Mouse (Mus musculus): ENCODE measurements around the gene Pdzph1.

Pdzph1 gene

GRCm38 (mm10) chr17:58991275-58991674 is at the start of gene Pdzph1:
Gene Pdzph1, minus strand, starts transcription at chr17:58991375.
- DNase-seq (ENCODE audit: low spot score), result no peak

GRCm38 (mm10) chr17:59039754-59040153 is 48.6 kb upstream of the Pdzph1 start:
- DNase-seq (ENCODE audit: low spot score), result peak; percentile 14

- no peak for DNase-seq (ENCODE audit: low spot score)
Measured at GRCm38 (mm10) chr17:59033445-59033844, 42.3 kb upstream of the Pdzph1 start.

- DNase-seq (ENCODE audit: low spot score), result no peak
Measured at GRCm38 (mm10) chr17:59026336-59026735, 35.2 kb upstream of the Pdzph1 start.

GRCm38 (mm10) chr17:59024502-59024901 is 33.3 kb upstream of the Pdzph1 start:
- DNase-seq (ENCODE audit: low spot score), result no peak

GRCm38 (mm10) chr17:59023971-59024370 is 32.8 kb upstream of the Pdzph1 start:
- DNase-seq (ENCODE audit: low spot score), result no peak

- DNase-seq (ENCODE audit: low spot score), result no peak
Measured at GRCm38 (mm10) chr17:59018666-59019065, 27.5 kb upstream of the Pdzph1 start.

GRCm38 (mm10) chr17:59013091-59013459 is 21.9 kb upstream of the Pdzph1 start, which contains the start of gene Nudt12:
Gene Nudt12, minus strand, starts transcription at chr17:59013372.
- no peak for DNase-seq (ENCODE audit: low spot score)

- DNase-seq (ENCODE audit: low spot score), result no peak
Measured at GRCm38 (mm10) chr17:59012421-59013090, 21.4 kb upstream of the Pdzph1 start.

GRCm38 (mm10) chr17:59011546-59012307 is 20.6 kb upstream of the Pdzph1 start:
- DNase-seq (ENCODE audit: low spot score), result no peak

GRCm38 (mm10) chr17:58973237-58973636 is 17.9 kb downstream of the Pdzph1 start:
- DNase-seq (ENCODE audit: low spot score), result no peak

GRCm38 (mm10) chr17:58959905-58960304 is 31.3 kb downstream of the Pdzph1 start:
- DNase-seq (ENCODE audit: low spot score), result no peak

- no peak for DNase-seq (ENCODE audit: low spot score)
Measured at GRCm38 (mm10) chr17:58957055-58957454, 34.1 kb downstream of the Pdzph1 start.

GRCm38 (mm10) chr17:58943015-58943822 is 48.0 kb downstream of the Pdzph1 start:
- DNase-seq (ENCODE audit: low spot score), result no peak

GRCm38 (mm10) chr17:58938598-58938997 is 52.6 kb downstream of the Pdzph1 start:
- no peak for DNase-seq (ENCODE audit: low spot score)

GRCm38 (mm10) chr17:58937533-58937932 is 53.6 kb downstream of the Pdzph1 start:
- DNase-seq (ENCODE audit: low spot score), result no peak

- no peak for DNase-seq (ENCODE audit: low spot score)
Measured at GRCm38 (mm10) chr17:58932983-58933280, 58.2 kb downstream of the Pdzph1 start.

GRCm38 (mm10) chr17:58932279-58932982 is 58.7 kb downstream of the Pdzph1 start:
- DNase-seq (ENCODE audit: low spot score), result no peak

GRCm38 (mm10) chr17:58924754-58925546 is 66.2 kb downstream of the Pdzph1 start:
- no peak for DNase-seq (ENCODE audit: low spot score)

GRCm38 (mm10) chr17:58923901-58924476 is 67.2 kb downstream of the Pdzph1 start:
- DNase-seq (ENCODE audit: low spot score), result no peak

- DNase-seq (ENCODE audit: low spot score), result no peak
Measured at GRCm38 (mm10) chr17:58923316-58923866, 67.8 kb downstream of the Pdzph1 start.

Measured in MN1 (cell line).